Mouse (Mus musculus): ENCODE measurements around the gene Oasl1. TPM values are rescaled to one million over a fixed set of nuclear protein-coding genes. Genes with fewer than 3 reads are reported as not detected.
"Not testable (repeated sequence)": the region's sequence is repeated elsewhere in the genome, so short reads cannot be mapped to it uniquely, and the experiment has no call there.

Gene Oasl1
- polyA plus RNA-seq, 1 experiment from 2014 or later, result not detected

GRCm38 (mm10) chr5:114902413-114902812 lies 20.6 kb upstream of the Oasl1 start:
- Histone ChIP-seq H3K4me3 (no peak overlapping the region), H3K27ac (no peak overlapping the region), H3K27me3 (ENCODE audit: insufficient read depth, poor library complexity, severe bottlenecking) (no peaks in the 10 kb centered on the region), H3K36me3 (no peaks in the 10 kb centered on the region), H3K9me3 (0 out of 2 replicates have a peak, but pooled peaks cover 3% of the 10 kb centered on the region), H3K4me1 (replicated peaks) (peaks cover 9% of the 10 kb centered on the region)
- peak; percentile 47 for DNase-seq (ENCODE audit: low spot score)
- 22% methylated on average over 1 of the region's 1 CpGs for WGBS

GRCm38 (mm10) chr5:114908598-114909305 lies 14.3 kb upstream of the Oasl1 start:
- H3K27me3 ChIP-seq (ENCODE audit: insufficient read depth, poor library complexity, severe bottlenecking), result no peaks in the 10 kb centered on the region
- 52% methylated on average over 13 of the region's 13 CpGs for WGBS
- no peaks in the 10 kb centered on the region for H3K36me3 ChIP-seq
- no peak for DNase-seq (ENCODE audit: low spot score)
- 0 out of 2 replicates have a peak, but pooled peaks cover 3% of the 10 kb centered on the region for H3K9me3 ChIP-seq
- no peak overlapping the region for H3K27ac ChIP-seq
- no peak overlapping the region for H3K4me3 ChIP-seq
- 0 out of 2 replicates have a peak, but pooled peaks cover 10% of the 10 kb centered on the region for H3K4me1 ChIP-seq (replicated peaks)

GRCm38 (mm10) chr5:114913686-114914085 lies 9.4 kb upstream of the Oasl1 start:
- Histone ChIP-seq H3K36me3 (no peaks in the 10 kb centered on the region), H3K4me3 (no peak overlapping the region), H3K27ac (no peak overlapping the region), H3K4me1 (replicated peaks) (peaks cover 9% of the 10 kb centered on the region; the same call in 1 of the 2 replicates), H3K9me3 (no peaks in the 10 kb centered on the region), H3K27me3 (ENCODE audit: insufficient read depth, poor library complexity, severe bottlenecking) (no peaks in the 10 kb centered on the region)
- no peak for DNase-seq (ENCODE audit: low spot score)
- 79% methylated on average over 4 of the region's 4 CpGs for WGBS

GRCm38 (mm10) chr5:114914855-114915254 lies 8.2 kb upstream of the Oasl1 start:
- Histone ChIP-seq H3K27me3 (ENCODE audit: insufficient read depth, poor library complexity, severe bottlenecking) (no peaks in the 10 kb centered on the region), H3K4me1 (replicated peaks) (peaks cover 8% of the 10 kb centered on the region; the same call in 1 of the 2 replicates), H3K4me3 (no peak overlapping the region), H3K27ac (no peak overlapping the region), H3K36me3 (no peaks in the 10 kb centered on the region), H3K9me3 (no peaks in the 10 kb centered on the region)
- WGBS, result 83% methylated on average over 8 of the region's 8 CpGs
- no peak for DNase-seq (ENCODE audit: low spot score)

- Histone ChIP-seq H3K9me3 (no peaks in the 10 kb centered on the region), H3K27ac (no peak overlapping the region), H3K27me3 (ENCODE audit: insufficient read depth, poor library complexity, severe bottlenecking) (no peaks in the 10 kb centered on the region), H3K4me1 (replicated peaks) (peaks cover 8% of the 10 kb centered on the region; the same call in 1 of the 2 replicates), H3K36me3 (no peaks in the 10 kb centered on the region), H3K4me3 (no peak overlapping the region)
- WGBS, result 81% methylated on average over 5 of the region's 5 CpGs
- no peak for DNase-seq (ENCODE audit: low spot score)
Observed at GRCm38 (mm10) chr5:114915854-114916253, 7.2 kb upstream of the Oasl1 start.

- 77% methylated on average over 4 of the region's 4 CpGs for WGBS
- Histone ChIP-seq H3K9me3 (no peaks in the 10 kb centered on the region), H3K36me3 (no peaks in the 10 kb centered on the region), H3K27me3 (ENCODE audit: insufficient read depth, poor library complexity, severe bottlenecking) (no peaks in the 10 kb centered on the region), H3K4me3 (no peak overlapping the region), H3K4me1 (replicated peaks) (peaks cover 8% of the 10 kb centered on the region; the same call in 1 of the 2 replicates), H3K27ac (no peak overlapping the region)
- no peak for DNase-seq (ENCODE audit: low spot score)
Observed at GRCm38 (mm10) chr5:114916777-114917176, 6.3 kb upstream of the Oasl1 start.

- WGBS, result 94% methylated on average over 5 of the region's 5 CpGs
- H3K9me3 ChIP-seq; H3K27me3 ChIP-seq (ENCODE audit: insufficient read depth, poor library complexity, severe bottlenecking); H3K4me1 ChIP-seq (replicated peaks); H3K4me3 ChIP-seq; DNase-seq (ENCODE audit: low spot score); H3K27ac ChIP-seq; H3K36me3 ChIP-seq: not testable (repeated sequence)
Observed at GRCm38 (mm10) chr5:114917357-114917756, 5.7 kb upstream of the Oasl1 start.

GRCm38 (mm10) chr5:114921551-114922365 lies 1.3 kb upstream of the Oasl1 start:
- 82% methylated on average over 19 of the region's 19 CpGs for WGBS
- no peaks in the 10 kb centered on the region for H3K9me3 ChIP-seq

GRCm38 (mm10) chr5:114922366-114922731 lies 691 bp upstream of the Oasl1 start:
- Histone ChIP-seq H3K27ac (no peak overlapping the region), H3K9me3 (no peaks in the 10 kb centered on the region), H3K4me1 (replicated peaks) (peaks cover 10% of the 10 kb centered on the region; the same call in 1 of the 2 replicates), H3K4me3 (no peak overlapping the region), H3K36me3 (no peaks in the 10 kb centered on the region), H3K27me3 (ENCODE audit: insufficient read depth, poor library complexity, severe bottlenecking) (no peaks in the 10 kb centered on the region)
- no peak for DNase-seq (ENCODE audit: low spot score)
- 68% methylated on average over 10 of the region's 10 CpGs for WGBS

More at GRCm38 (mm10) chr5:114921551-114922365, 1.3 kb upstream of the Oasl1 start:
- Histone ChIP-seq H3K36me3 (no peaks in the 10 kb centered on the region), H3K27me3 (ENCODE audit: insufficient read depth, poor library complexity, severe bottlenecking) (no peaks in the 10 kb centered on the region), H3K4me1 (replicated peaks) (peaks cover 10% of the 10 kb centered on the region; the same call in 1 of the 2 replicates), H3K27ac (no peak overlapping the region), H3K4me3 (no peak overlapping the region)
- DNase-seq (ENCODE audit: low spot score), result no peak

GRCm38 (mm10) chr5:114926153-114926684 lies 3.2 kb downstream of the Oasl1 start:
- 65% methylated on average over 1 of the region's 1 CpGs for WGBS

GRCm38 (mm10) chr5:114926753-114927152 lies 3.7 kb downstream of the Oasl1 start:
- WGBS, result 79% methylated on average over 9 of the region's 9 CpGs
- Histone ChIP-seq H3K27me3 (ENCODE audit: insufficient read depth, poor library complexity, severe bottlenecking) (no peaks in the 10 kb centered on the region), H3K4me3 (no peak overlapping the region), H3K27ac (no peak overlapping the region), H3K9me3 (no peaks in the 10 kb centered on the region), H3K36me3 (no peaks in the 10 kb centered on the region), H3K4me1 (replicated peaks) (peaks cover 10% of the 10 kb centered on the region; the same call in 1 of the 2 replicates)
- no peak for DNase-seq (ENCODE audit: low spot score)

More at GRCm38 (mm10) chr5:114926153-114926684, 3.2 kb downstream of the Oasl1 start:
- Histone ChIP-seq H3K27ac (no peak overlapping the region), H3K36me3 (no peaks in the 10 kb centered on the region), H3K9me3 (no peaks in the 10 kb centered on the region), H3K4me3 (no peak overlapping the region), H3K27me3 (ENCODE audit: insufficient read depth, poor library complexity, severe bottlenecking) (no peaks in the 10 kb centered on the region), H3K4me1 (replicated peaks) (peaks cover 10% of the 10 kb centered on the region; the same call in 1 of the 2 replicates)
- no peak for DNase-seq (ENCODE audit: low spot score)

GRCm38 (mm10) chr5:114931626-114932025 lies 8.6 kb downstream of the Oasl1 start:
- H3K9me3 ChIP-seq, result no peaks in the 10 kb centered on the region
- H3K4me1 ChIP-seq (replicated peaks), result peaks cover 14% of the 10 kb centered on the region; the same call in 1 of the 2 replicates
- DNase-seq (ENCODE audit: low spot score), result no peak
- H3K4me3 ChIP-seq, result no peak overlapping the region
- H3K27me3 ChIP-seq (ENCODE audit: insufficient read depth, poor library complexity, severe bottlenecking), result no peaks in the 10 kb centered on the region
- WGBS, result 66% methylated on average over 5 of the region's 5 CpGs
- H3K36me3 ChIP-seq, result no peaks in the 10 kb centered on the region
- no peak overlapping the region for H3K27ac ChIP-seq
